Comparison of ENCODE assay signal across 8 mouse cellular contexts in genomic region chr7:45093516-45093905, GRCm38 (mm10). TPM values are rescaled to one million over a fixed set of nuclear protein-coding genes. Genes with fewer than 3 reads are reported as not detected.
DNase-seq lines count a peak whose midpoint lies in the region; ATAC-seq and TF ChIP-seq lines count a peak whose summit lies in the region.

No protein-coding gene starts in this region.

- no peaks in the 10 kb centered on the region for H3K36me3 ChIP-seq in neural tube, embryonic 11.5 days (ENCODE audit: control insufficient read depth, insufficient read depth, low read length)
- H3K36me3 ChIP-seq in intestine, embryonic 14.5 days (ENCODE audit: control insufficient read depth, insufficient read depth, low read length): peaks cover 12% of the 10 kb centered on the region
- peaks cover 2% of the 10 kb centered on the region; the same call in 1 of the 2 replicates for H3K36me3 ChIP-seq in stomach, postnatal 0 days (ENCODE audit: control insufficient read depth, insufficient read depth, low read length)

- TF ChIP-seq EP300 in stomach, postnatal 0 days (optimal IDR thresholded peaks at IDR 0.05): no peak

- DNase-seq in heart, adult 11 months: peak; percentile 92
- DNase-seq in heart, adult 9 months (ENCODE audit: low spot score in 2 of 2): no peak
- DNase-seq in neural tube, embryonic 11.5 days (ENCODE audit: low spot score): peak; percentile 49
- no peak for DNase-seq in neural tube, embryonic 10.5 days (ENCODE audit: extremely low spot score, low spot score)
- no peak for DNase-seq in intestine, embryonic 14.5 days (ENCODE audit: low spot score)
- no peak for DNase-seq in stomach, postnatal 0 days (ENCODE audit: low spot score)
- no peak for DNase-seq in Muller cell, postnatal 12 days (ENCODE audit: inconsistent ontology term)
- no peak for DNase-seq in c-Kit-positive CD71-positive TER-119-positive erythroid progenitor cells, embryonic 14.5 days (ENCODE audit: low spot score)

- 0 out of 2 replicates have a peak overlapping the region, but pooled peaks have one; percentile 42 for H3K27ac ChIP-seq in neural tube, embryonic 11.5 days (ENCODE audit: low read depth, low read length)
- H3K27ac ChIP-seq in intestine, embryonic 14.5 days (ENCODE audit: low read depth): peak overlapping the region; percentile 89
- peak overlapping the region; percentile 45; the same call in 1 of the 2 replicates for H3K27ac ChIP-seq in stomach, postnatal 0 days (replicated peaks)

- no peak for ATAC-seq in neural tube, embryonic 11.5 days (ENCODE audit: insufficient read depth, low FRiP score, low TSS enrichment)
- no peak for ATAC-seq in intestine, embryonic 14.5 days (replicated peaks; ENCODE audit: low FRiP score, low TSS enrichment, low read depth)
- ATAC-seq in stomach, postnatal 0 days (ENCODE audit: low FRiP score, low TSS enrichment): no peak

- 0 out of 2 replicates have a peak, but pooled peaks cover 2% of the 10 kb centered on the region for H3K4me1 ChIP-seq in neural tube, embryonic 11.5 days (ENCODE audit: control insufficient read depth, insufficient read depth, low read length)
- H3K4me1 ChIP-seq in intestine, embryonic 14.5 days (replicated peaks; ENCODE audit: control insufficient read depth, insufficient read depth, low read length): peaks cover 22% of the 10 kb centered on the region
- H3K4me1 ChIP-seq in stomach, postnatal 0 days (replicated peaks; ENCODE audit: control insufficient read depth, insufficient read depth): no peaks in the 10 kb centered on the region

- no peaks in the 10 kb centered on the region for H3K27me3 ChIP-seq in neural tube, embryonic 11.5 days (ENCODE audit: control insufficient read depth, insufficient read depth, low read length)
- H3K27me3 ChIP-seq in intestine, embryonic 14.5 days (replicated peaks; ENCODE audit: control insufficient read depth, insufficient read depth, low read length): no peaks in the 10 kb centered on the region
- no peaks in the 10 kb centered on the region for H3K27me3 ChIP-seq in stomach, postnatal 0 days (ENCODE audit: control insufficient read depth, insufficient read depth, low read length)

- no peak overlapping the region for H3K4me3 ChIP-seq in neural tube, embryonic 11.5 days (ENCODE audit: low read depth, low read length)
- no peak overlapping the region for H3K4me3 ChIP-seq in intestine, embryonic 14.5 days (ENCODE audit: low read depth, low read length)
- no peak overlapping the region for H3K4me3 ChIP-seq in stomach, postnatal 0 days (ENCODE audit: low read depth, low read length)

- H3K4me2 ChIP-seq in neural tube, embryonic 11.5 days (ENCODE audit: low read depth): no peak overlapping the region
- no peak overlapping the region for H3K4me2 ChIP-seq in intestine, embryonic 14.5 days (ENCODE audit: low read length)
- H3K4me2 ChIP-seq in stomach, postnatal 0 days (replicated peaks; ENCODE audit: low read depth): no peak overlapping the region

- no peaks in the 10 kb centered on the region for H3K9me3 ChIP-seq in neural tube, embryonic 11.5 days (ENCODE audit: control insufficient read depth, low read length)
- no peaks in the 10 kb centered on the region for H3K9me3 ChIP-seq in intestine, embryonic 14.5 days (ENCODE audit: control insufficient read depth, low read length)
- no peaks in the 10 kb centered on the region for H3K9me3 ChIP-seq in stomach, postnatal 0 days (ENCODE audit: control insufficient read depth, low read length)

- 35% methylated on average over 13 of the region's 18 CpGs for WGBS in neural tube, embryonic 11.5 days
- WGBS in intestine, embryonic 14.5 days: 29% methylated on average over 16 of the region's 18 CpGs
- 39% methylated on average over 17 of the region's 18 CpGs for WGBS in stomach, postnatal 0 days

- H3K9ac ChIP-seq in neural tube, embryonic 11.5 days (ENCODE audit: low read length): no peak overlapping the region
- no peak overlapping the region for H3K9ac ChIP-seq in intestine, embryonic 14.5 days (ENCODE audit: low read length)
- no peak overlapping the region for H3K9ac ChIP-seq in stomach, postnatal 0 days (ENCODE audit: low read length)

- no peak for TF ChIP-seq CTCF in stomach, postnatal 0 days (IDR thresholded peaks at IDR 0.05; ENCODE audit: low read depth)

RNA-seq across cellular contexts. Expression of gene Rcn3, which starts 1.5 kb away (rescaled TPM):
- 142 and 151 TPM in 2 replicates for polyA plus RNA-seq in neural tube, embryonic 11.5 days (2014; fragmentation: Nextera tagmentation; extraction: Ambion mirVana)
- 313 and 323 TPM in 2 replicates for polyA plus RNA-seq in intestine, embryonic 14.5 days (2014; fragmentation: Nextera tagmentation; extraction: Ambion mirVana)
- 157 and 176 TPM in 2 replicates for polyA plus RNA-seq in stomach, postnatal 0 days (2015; fragmentation: Nextera tagmentation; extraction: Ambion mirVana)

RNA-seq across cellular contexts. Expression of gene Fcgrt, which starts 10.1 kb away (rescaled TPM):
- 11.3 and 12.8 TPM in 2 replicates for polyA plus RNA-seq in neural tube, embryonic 11.5 days (2014; fragmentation: Nextera tagmentation; extraction: Ambion mirVana)
- polyA plus RNA-seq in intestine, embryonic 14.5 days (2014; fragmentation: Nextera tagmentation; extraction: Ambion mirVana): 64.1 and 65.1 TPM in 2 replicates
- 76.1 and 76.9 TPM in 2 replicates for polyA plus RNA-seq in stomach, postnatal 0 days (2015; fragmentation: Nextera tagmentation; extraction: Ambion mirVana)

RNA-seq across cellular contexts. Expression of gene Rps11, which starts 30.7 kb away (rescaled TPM):
- 1,454 and 1,462 TPM in 2 replicates for polyA plus RNA-seq in neural tube, embryonic 11.5 days (2014; fragmentation: Nextera tagmentation; extraction: Ambion mirVana)
- polyA plus RNA-seq in intestine, embryonic 14.5 days (2014; fragmentation: Nextera tagmentation; extraction: Ambion mirVana): 1,923 and 1,961 TPM in 2 replicates
- polyA plus RNA-seq in stomach, postnatal 0 days (2015; fragmentation: Nextera tagmentation; extraction: Ambion mirVana): 1,142 and 1,191 TPM in 2 replicates

RNA-seq across cellular contexts. Expression of gene Prrg2, which starts 31.0 kb away (rescaled TPM):
- polyA plus RNA-seq in neural tube, embryonic 11.5 days (2014; fragmentation: Nextera tagmentation; extraction: Ambion mirVana): 14.8 and 16.2 TPM in 2 replicates
- 21.8 and 24.0 TPM in 2 replicates for polyA plus RNA-seq in intestine, embryonic 14.5 days (2014; fragmentation: Nextera tagmentation; extraction: Ambion mirVana)
- polyA plus RNA-seq in stomach, postnatal 0 days (2015; fragmentation: Nextera tagmentation; extraction: Ambion mirVana): 33.6 and 37.4 TPM in 2 replicates

RNA-seq across cellular contexts. Expression of gene Nosip, which starts 31.3 kb away (rescaled TPM):
- polyA plus RNA-seq in neural tube, embryonic 11.5 days (2014; fragmentation: Nextera tagmentation; extraction: Ambion mirVana): 59.3 and 65.1 TPM in 2 replicates
- polyA plus RNA-seq in intestine, embryonic 14.5 days (2014; fragmentation: Nextera tagmentation; extraction: Ambion mirVana): 57.2 and 63.0 TPM in 2 replicates
- 43.0 and 44.1 TPM in 2 replicates for polyA plus RNA-seq in stomach, postnatal 0 days (2015; fragmentation: Nextera tagmentation; extraction: Ambion mirVana)

Comparison
In these comparisons a context has a peak if more than half of its experiments do, and no peak if none do; other contexts are left out.
1. DNase-seq: peak in heart, adult 11 months (single experiment) and neural tube, embryonic 11.5 days (single experiment); none in heart, adult 9 months (0 of 2), neural tube, embryonic 10.5 days (single experiment), intestine, embryonic 14.5 days (single experiment), stomach, postnatal 0 days (single experiment), Muller cell, postnatal 12 days (single experiment) and c-Kit-positive CD71-positive TER-119-positive erythroid progenitor cells, embryonic 14.5 days (single experiment).
2. Peak in every context shown above with its lines, with median percentiles within 50 percentile points of each other: H3K27ac ChIP-seq.